Mouse (Mus musculus) E14TG2a.4 (cell line): ENCODE results near the gene Pom121.

ENCODE experiments used
- H3K27me3 ChIP-seq: 2 replicates; pipeline ENCODE4 v1.6.1; 2014; ENCODE audit warnings: low read length, control low read depth; ENCODE audit not compliant: insufficient read depth
- H3K36me3 ChIP-seq: 2 replicates; pipeline ENCODE4 v1.6.1; 2014; ENCODE audit warnings: low read length, control low read depth; ENCODE audit not compliant: insufficient read depth
- H3K4me1 ChIP-seq: replicated peaks from 2 replicates; pipeline ENCODE4 v1.6.1; 2014; ENCODE audit warnings: low read depth, low read length, control low read depth
- H3K4me3 ChIP-seq: replicated peaks from 2 replicates; pipeline ENCODE4 v1.5.1; 2014; ENCODE audit warnings: mild to moderate bottlenecking, low read length
- H3K9me3 ChIP-seq: 2 replicates; pipeline ENCODE4 v1.6.1; 2014; ENCODE audit warnings: low read length, control low read depth
- CTCF ChIP-seq: conservative IDR thresholded peaks from 2 replicates; pipeline ENCODE4 v1.5.1; 2014; ENCODE audit warnings: low read length
- NANOG ChIP-seq: IDR thresholded peaks from 2 replicates; pipeline ENCODE4 v1.6.1; 2014; ENCODE audit warnings: borderline replicate concordance, low read length, mixed read lengths
- POU5F1 ChIP-seq: IDR thresholded peaks from 2 replicates; pipeline ENCODE4 v1.6.1; 2014; ENCODE audit warnings: low read length, borderline replicate concordance

Pom121 gene

DNA sequence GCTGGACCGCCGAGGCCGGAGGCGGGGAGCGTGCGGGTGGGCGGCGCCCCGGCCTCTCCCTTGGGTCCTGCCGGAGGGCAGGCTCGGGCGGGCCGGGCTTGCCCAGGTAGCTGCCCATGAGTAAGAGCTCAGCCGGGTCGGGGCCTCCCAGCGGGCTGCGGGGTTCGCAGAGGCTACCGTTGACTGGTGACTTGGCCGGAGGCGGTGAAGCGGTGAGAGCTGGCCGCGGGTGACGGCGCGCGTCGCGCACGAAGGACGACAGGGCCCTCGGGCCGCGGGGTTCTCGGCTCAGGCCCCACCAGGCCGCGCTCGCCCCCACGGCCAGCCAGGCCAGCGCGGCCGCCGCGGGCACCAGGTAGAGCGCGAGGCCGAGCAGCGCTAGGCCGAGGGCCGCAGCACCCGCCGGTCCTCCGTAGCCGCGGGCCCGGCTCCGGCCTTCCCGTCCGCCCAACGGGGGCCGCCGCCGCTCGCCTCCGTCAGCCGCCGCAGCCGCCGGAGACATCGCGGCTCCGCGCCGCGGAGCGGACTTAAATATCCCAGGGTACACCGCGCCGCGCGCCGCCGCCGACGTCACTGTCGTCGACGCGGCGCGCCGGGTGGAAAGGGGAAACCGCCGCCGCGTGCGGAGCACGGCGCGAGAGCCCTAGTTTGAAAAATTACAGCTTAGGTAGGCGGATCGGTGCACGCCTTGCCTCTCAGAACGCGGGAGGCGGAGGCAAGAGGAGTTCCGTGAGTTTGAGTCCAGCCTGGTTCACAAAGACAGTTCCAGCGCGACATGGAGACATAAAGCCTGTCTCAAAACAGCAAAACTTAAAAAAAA, at the start of gene Pom121:
Gene Pom121, minus strand, starts transcription at position 543 of the 820 bp plus-strand sequence.
- peak within 1 kb of the TSS; percentile 89 for H3K4me3 ChIP-seq

DNA sequence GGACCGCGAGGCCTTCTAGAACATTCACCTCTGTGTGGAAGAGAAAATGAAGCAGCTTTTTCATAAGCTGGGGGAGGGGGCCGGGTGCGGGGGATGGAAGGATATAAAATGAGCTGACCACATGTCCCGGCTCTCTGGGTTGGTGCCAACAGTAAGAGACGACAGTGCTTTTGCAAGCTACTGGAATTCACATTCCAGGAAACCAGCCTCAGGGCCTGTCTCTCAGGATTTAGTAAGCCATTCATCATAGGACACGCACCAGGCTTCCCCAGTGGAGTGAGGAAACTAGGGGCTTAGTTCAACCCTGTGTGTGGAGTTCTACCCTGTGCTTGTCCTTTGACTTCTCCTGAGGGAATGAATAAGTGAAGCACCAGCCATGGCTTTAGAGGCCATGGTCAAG, 48.1 kb upstream of the Pom121 start:
- no peaks in the 10 kb centered on the region for H3K27me3 ChIP-seq
- H3K4me1 ChIP-seq, result peaks cover 14% of the 10 kb centered on the region
- no peak for TF ChIP-seq POU5F1
- TF ChIP-seq CTCF, result no peak
- TF ChIP-seq NANOG, result no peak
- H3K9me3 ChIP-seq, result no peaks in the 10 kb centered on the region
- peaks cover 46% of the 10 kb centered on the region for H3K36me3 ChIP-seq
- no peak overlapping the region for H3K4me3 ChIP-seq

More for the DNA sequence above, at the start of gene Pom121:
- Histone ChIP-seq H3K36me3 (peaks cover 35% of the 10 kb centered on the region), H3K4me1 (peaks cover 20% of the 10 kb centered on the region), H3K9me3 (no peaks in the 10 kb centered on the region), H3K27me3 (peaks cover 12% of the 10 kb centered on the region)
- TF ChIP-seq NANOG (no peak), CTCF (no peak), POU5F1 (no peak)

DNA sequence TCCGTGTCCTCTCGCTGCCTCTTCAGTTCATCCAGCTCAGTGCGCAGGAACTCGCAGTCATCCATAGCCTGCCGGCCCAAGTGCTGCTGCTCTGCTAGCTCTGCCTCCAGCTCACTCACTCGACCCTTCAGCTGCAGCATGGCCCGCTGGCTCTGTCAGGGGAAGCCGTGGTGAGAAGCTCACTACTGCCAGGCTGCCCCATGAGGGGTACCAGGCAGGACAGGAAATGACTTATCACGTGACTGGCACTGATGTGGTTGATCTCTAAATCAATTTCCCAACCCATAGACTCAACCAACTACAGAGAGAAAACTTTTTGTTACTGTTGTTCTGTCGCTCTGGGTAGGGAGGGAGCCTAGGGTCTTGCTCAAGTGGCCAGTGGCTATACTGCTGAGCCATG, 40.7 kb upstream of the Pom121 start:
- Histone ChIP-seq H3K36me3 (peaks cover 69% of the 10 kb centered on the region), H3K9me3 (peaks cover 25% of the 10 kb centered on the region), H3K4me1 (no peaks in the 10 kb centered on the region), H3K27me3 (no peaks in the 10 kb centered on the region), H3K4me3 (no peak overlapping the region)
- no peak for TF ChIP-seq POU5F1
- TF ChIP-seq NANOG, result no peak
- TF ChIP-seq CTCF, result no peak

DNA sequence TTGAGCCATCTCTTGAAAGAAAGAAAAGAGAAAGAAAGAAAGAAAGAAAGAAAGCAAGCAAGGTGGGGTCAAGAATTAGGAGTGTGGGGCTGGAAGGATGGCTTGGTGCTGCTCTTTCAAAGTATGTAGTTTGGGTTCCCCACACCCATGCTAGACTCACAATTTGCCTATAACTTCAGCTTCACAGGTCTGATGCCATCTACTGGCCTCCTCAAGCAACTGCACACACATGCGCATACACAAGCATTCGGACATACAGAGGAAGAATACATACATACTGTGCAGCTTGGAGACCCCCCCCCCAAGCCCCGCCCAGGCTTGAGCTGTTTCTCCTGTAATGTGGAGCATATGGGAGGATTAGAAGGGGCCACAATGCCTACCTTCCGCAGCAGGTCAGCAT, 39.5 kb upstream of the Pom121 start:
- Histone ChIP-seq H3K36me3 (peaks cover 76% of the 10 kb centered on the region), H3K9me3 (peaks cover 25% of the 10 kb centered on the region), H3K4me3 (no peak overlapping the region), H3K4me1 (no peaks in the 10 kb centered on the region), H3K27me3 (no peaks in the 10 kb centered on the region)
- TF ChIP-seq NANOG, result no peak
- peak; percentile 33 for TF ChIP-seq CTCF
- no peak for TF ChIP-seq POU5F1

DNA sequence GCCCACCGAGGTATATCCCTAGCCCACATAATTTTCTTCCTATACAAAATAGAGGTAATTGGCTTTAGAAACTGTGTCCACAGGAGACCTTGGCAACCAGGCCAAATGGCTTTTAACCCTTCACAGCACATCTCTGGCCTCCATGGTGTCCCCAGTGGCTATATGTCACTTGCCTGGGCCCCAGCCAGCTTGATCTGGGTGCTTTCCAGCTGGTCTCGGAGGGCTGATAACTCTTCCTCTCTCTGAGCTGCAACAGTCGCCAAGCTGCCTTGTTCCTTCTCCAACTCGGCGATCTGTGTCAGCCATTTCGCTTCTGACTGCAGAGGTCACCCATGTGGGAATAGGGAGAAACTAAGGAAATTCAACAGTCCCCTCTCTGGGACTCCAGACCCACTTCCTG, 36.8 kb upstream of the Pom121 start:
- H3K9me3 ChIP-seq, result peaks cover 19% of the 10 kb centered on the region
- TF ChIP-seq CTCF (no peak), NANOG (no peak), POU5F1 (no peak)
- no peaks in the 10 kb centered on the region for H3K4me1 ChIP-seq
- no peak overlapping the region for H3K4me3 ChIP-seq
- H3K36me3 ChIP-seq, result peaks cover 73% of the 10 kb centered on the region
- no peaks in the 10 kb centered on the region for H3K27me3 ChIP-seq

DNA sequence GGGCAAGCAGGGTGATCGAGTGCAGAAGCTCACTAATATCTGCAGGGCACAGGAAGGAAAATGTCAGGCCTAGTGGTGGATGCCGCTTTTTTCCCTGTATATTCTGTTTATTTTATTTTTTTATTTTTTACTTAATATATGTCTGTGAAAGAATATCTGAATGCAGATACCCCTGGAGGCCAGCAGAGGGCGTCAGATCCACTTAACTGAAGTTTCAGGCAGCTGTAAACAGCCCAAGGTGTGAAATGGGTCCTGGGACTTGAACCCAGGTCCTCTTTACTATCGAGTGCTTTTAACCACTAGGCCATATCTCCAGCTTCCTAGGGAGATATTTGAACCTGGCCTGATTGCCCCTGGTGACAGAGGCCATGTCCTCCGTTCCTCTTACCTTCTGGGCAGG, 34.4 kb upstream of the Pom121 start:
- H3K27me3 ChIP-seq, result no peaks in the 10 kb centered on the region
- H3K4me3 ChIP-seq, result no peak overlapping the region
- peaks cover 5% of the 10 kb centered on the region; the same call in 1 of the 2 replicates for H3K4me1 ChIP-seq
- TF ChIP-seq NANOG (no peak), POU5F1 (no peak), CTCF (peak; percentile 80)
- H3K36me3 ChIP-seq, result peaks cover 76% of the 10 kb centered on the region
- H3K9me3 ChIP-seq, result peaks cover 4% of the 10 kb centered on the region; the same call in 1 of the 2 replicates

DNA sequence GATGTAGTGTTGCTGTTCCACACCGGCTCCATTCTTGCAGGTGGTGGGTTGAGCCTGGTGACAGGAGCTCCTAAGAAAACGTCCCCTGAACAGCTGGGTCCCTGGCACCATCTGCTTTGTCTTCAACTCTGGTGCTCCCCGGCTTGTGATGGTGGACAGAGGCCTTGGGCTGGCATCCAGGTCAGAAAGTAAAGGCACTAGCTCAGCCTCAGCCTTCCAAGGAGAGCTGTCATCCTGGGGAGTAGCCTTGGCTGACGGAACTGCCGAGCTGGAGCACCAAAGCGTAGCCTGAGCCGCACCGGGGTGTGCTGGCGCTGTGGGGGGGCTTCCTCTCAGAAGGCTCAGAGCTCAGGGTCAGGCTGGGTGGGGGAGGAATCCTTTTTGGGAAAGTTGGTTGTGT, 15.9 kb upstream of the Pom121 start:
- no peak for TF ChIP-seq CTCF
- TF ChIP-seq NANOG, result no peak
- TF ChIP-seq POU5F1, result no peak
- Histone ChIP-seq H3K36me3 (peaks cover 40% of the 10 kb centered on the region), H3K4me1 (no peaks in the 10 kb centered on the region), H3K4me3 (no peak overlapping the region), H3K27me3 (peaks cover 34% of the 10 kb centered on the region), H3K9me3 (peaks cover 6% of the 10 kb centered on the region; the same call in 1 of the 2 replicates)

DNA sequence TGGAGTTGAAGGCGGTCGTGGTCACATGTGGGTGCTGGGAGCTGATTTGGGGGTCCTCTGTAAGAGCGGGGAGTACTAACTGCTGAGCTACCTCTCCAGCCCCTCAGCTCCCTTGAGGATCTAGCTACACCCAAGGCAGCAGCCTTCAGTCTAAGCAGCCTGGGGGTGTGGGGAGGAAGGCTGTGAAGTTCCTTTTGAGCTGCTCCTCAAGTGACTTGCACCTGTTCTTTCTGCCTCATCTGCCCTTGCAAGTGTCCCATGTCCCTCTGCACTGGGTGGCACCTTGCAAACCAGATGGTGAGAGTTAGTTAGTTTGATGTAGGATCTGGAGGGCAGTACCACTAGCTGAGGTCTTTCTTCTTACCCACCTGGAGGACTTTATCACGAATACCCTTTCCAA, 13.8 kb upstream of the Pom121 start:
- H3K4me3 ChIP-seq, result no peak overlapping the region
- peaks cover 49% of the 10 kb centered on the region for H3K27me3 ChIP-seq
- TF ChIP-seq POU5F1, result no peak
- no peak for TF ChIP-seq CTCF
- no peak for TF ChIP-seq NANOG
- H3K9me3 ChIP-seq, result peaks cover 1% of the 10 kb centered on the region; the same call in 1 of the 2 replicates
- peaks cover 25% of the 10 kb centered on the region for H3K36me3 ChIP-seq
- peaks cover 4% of the 10 kb centered on the region; the same call in 1 of the 2 replicates for H3K4me1 ChIP-seq
